Mouse (Mus musculus) layer of hippocampus, postnatal 25 days (tissue): ENCODE data around the gene Col8a2. TPM values are rescaled to one million over a fixed set of nuclear protein-coding genes. Genes with fewer than 3 reads are reported as not detected.

Experiments used
- DNase-seq, 2 experiments: peaks; one replicate each; pipeline ENCODE4 v3.0.0; 2022; ENCODE audit warnings: mixed read lengths in 2 of 2, low spot score in 1 of 2; ENCODE audit errors: extremely low spot score in 1 of 2
- total RNA-seq, 2 experiments: library from RNA; stranded (reverse); gene quantifications; 2 replicates each; pipeline ENCODE4 v1.2.3; 2021

Col8a2 gene
- total RNA-seq, 2 experiments from 2014 or later = 1.2 to 1.5 TPM

- DNase-seq = peak in 1 of 2 experiments; percentile 29
Measured at GRCm38 (mm10) chr4:126296617-126297101, 10.1 kb downstream of the Col8a2 start.

DNA sequence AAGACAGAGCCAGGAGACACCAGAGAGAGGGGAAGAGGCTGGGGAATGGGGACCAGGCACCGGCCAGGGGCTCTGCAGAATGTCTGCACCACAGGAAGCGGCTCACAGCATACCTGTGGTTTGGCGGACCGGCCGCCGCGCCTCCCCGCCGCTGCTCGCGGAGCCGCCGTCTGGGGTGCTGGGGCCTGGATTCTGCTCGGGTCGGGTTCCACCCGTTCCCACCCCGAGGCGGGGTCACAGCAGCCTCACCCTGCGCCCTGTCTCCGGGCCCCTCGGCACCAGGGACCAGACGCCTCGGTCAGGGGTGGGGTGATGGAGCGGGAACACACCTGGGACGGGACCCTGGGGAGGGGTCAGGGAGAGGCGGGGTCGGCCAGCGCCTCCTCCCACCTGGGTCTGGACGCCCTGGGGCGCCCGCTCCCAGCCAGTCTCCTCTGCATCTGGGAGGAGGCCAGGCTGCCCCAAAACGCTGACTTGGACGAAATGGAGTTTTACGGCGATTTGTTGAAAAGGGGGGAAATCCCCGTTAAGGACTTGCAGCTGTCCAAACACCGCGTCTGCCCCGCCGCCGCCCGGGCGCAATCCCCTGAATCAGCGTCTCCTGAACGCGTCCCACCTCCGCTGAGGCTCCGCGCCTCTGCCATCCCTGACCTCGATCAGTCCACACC lies 14.5 kb downstream of the Col8a2 start:
- no peak for DNase-seq

- DNase-seq = no peak
Measured at GRCm38 (mm10) chr4:126301584-126302309, 15.2 kb downstream of the Col8a2 start.

DNA sequence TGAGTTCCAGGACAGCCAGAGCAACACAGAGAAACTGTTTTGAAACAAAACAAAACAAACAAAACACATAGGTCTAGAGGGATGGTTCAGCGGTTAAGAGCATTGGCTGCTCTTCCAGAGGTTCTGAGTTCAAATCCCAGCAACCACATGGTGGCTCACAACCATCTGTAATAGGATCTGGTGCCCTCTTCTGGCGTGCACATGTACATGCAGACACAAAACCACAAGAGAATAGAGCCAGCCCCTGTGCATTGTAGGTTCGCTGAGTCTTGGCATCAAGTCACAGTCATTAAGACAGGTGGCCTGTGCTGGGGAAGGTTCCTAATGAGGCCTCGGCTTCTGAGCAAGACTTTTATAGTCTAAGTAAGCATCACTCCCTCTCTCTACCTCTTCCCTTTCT lies 17.3 kb downstream of the Col8a2 start:
- no peak for DNase-seq

DNA sequence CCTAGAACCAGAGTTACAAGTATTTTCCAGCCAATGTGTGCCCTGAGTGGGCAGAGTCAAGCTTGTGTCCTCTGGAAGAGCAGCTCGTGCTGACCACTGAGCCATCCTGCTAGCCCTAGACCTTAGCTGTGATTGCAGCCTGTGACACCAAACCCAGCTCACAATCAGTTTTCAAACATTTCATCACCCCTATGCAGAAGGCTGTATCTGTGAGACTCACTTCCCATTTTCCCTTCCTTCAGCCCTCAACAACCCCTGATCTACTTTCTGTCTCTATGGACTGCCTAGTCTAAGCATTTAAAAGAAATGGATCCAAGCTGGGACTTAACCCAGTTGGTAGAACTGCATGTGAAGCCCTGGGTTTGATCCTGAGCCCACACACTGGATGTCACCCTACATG lies 18.8 kb downstream of the Col8a2 start:
- DNase-seq = no peak

DNA sequence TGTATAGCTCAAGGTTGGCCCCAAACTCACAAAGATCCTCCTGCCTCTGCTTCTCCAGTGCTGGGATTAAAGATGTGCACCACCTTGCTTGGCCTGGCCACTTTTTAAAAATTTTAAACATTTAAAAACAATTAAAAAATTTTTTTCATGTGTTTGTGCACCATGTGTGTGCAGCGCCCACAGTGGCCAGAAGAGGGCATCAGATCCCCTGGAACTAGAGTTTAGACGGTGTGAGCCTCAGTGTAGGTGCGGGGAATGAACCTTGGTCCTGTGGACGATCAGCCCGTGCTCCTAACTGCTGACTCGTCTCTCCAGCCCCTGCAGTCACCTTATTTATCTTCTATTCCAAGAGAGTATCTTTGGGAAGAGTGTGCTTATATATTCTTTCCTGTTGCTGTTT lies 19.5 kb downstream of the Col8a2 start:
- no peak for DNase-seq

DNA sequence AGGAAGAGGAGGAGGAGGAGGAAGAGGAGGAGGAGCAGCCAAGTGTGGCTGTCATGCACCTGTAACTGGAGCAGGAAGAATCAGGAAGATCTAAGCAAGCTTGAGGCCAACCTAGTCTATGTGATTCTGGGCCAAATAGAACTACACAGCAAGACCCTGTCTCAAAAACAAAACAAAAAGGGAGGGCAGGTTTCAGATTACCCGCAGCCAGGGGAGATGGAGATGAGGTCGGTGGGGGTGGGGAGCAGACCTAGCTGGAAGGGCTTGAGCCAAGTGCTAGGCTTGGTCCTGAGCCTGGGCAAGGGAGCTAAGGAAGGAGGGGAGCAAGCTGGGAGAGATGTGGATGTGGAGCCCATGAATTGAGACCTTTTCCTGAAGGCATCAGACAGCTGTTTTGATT lies 20.2 kb downstream of the Col8a2 start:
- DNase-seq = no peak

- peak in 1 of 2 experiments; percentile 39 for DNase-seq
Measured at GRCm38 (mm10) chr4:126309211-126309921, 22.8 kb downstream of the Col8a2 start.

GRCm38 (mm10) chr4:126309922-126310309 lies 23.3 kb downstream of the Col8a2 start:
- DNase-seq = peak; percentile 90 to 98

GRCm38 (mm10) chr4:126310344-126310743 lies 23.8 kb downstream of the Col8a2 start:
- no peak for DNase-seq

- no peak for DNase-seq
Measured at GRCm38 (mm10) chr4:126311566-126312200, 25.1 kb downstream of the Col8a2 start.

DNA sequence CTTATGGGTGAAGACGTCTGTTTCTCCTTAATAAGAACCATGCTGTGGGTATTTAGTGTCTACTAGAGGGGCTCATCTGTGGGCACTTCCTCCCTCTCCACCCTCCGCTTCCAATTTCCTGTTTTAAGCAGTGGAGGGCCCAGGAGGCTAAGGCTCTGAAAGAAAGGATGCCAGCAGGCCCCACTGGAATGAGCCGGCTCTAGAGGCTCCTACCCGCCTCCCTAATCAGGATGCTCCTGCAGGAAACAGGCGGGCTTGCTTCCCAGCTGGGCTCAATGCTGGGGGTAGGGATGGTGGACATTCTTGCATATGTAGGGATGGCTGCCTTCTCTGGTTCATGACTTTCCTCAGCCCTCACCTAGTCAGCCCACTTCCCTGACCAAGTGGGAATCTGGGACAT lies 26.6 kb downstream of the Col8a2 start:
- no peak for DNase-seq

DNA sequence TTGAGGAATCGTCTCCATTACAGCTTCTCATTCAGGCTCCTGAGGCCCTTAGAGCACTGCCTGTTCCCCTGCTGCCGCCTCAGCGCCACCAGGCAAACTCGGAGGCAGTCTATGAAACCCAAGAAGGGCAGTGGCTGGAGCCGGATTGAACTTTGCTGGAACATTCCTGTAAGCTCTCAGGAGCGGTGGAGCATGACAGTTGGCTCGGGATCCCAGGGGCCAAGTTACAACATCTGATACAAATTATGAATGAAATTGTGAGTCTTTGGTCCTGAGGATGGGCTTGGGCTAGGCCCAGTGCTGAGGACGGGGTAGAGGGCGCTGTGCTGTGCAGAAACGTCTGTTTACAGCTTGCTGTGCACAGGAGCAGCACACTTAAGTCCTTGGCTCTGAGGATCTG lies 27.8 kb downstream of the Col8a2 start:
- DNase-seq = no peak

DNA sequence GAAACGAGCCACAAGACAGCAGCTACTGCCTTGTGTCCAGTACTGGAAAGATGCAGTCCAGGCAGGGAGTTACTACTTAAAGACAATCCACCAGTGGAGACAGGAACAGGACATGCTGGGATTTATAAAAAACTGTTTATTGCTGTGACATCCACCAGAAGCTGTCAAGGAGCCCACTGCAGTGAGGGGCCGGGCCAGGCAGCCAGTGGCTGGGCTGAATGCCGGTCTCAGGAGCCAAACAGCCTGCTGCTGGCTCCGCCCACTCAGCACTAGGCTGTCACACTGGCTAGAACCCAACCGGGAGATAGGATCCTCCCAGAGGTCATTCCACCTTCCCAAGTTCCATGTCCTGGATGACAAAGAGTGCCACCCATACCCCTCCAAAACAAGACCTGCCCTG lies 29.3 kb downstream of the Col8a2 start:
- no peak for DNase-seq

DNA sequence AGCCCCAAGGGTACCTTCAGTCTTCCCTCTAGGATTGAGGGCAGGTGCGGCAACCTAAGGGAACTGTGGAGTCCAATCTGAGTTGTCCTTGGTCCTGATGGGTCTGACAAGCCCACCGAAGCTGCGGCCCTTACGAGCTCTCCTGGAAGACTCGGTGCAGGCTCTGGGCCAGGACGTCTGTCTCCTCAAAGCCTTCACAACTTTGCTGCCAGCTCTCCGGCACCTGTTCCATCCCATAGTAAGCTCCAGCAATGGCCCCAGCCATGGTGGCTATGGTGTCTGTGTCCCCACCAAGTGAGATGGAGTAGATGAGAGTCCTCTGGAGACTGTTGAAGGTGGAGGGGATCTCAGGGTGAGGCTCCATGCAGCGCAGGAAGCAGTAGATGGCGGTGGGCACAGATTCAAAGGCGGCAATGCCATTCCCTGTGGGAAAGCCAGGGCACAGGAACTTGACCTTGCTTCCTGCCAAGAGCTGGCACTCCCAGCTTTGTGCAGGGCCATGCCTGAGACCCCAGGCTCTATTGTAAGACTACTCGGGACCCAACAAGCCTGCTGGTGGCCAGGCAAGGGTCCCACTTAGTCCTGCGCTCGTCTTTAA lies 29.9 kb downstream of the Col8a2 start:
- no peak for DNase-seq

- no peak for DNase-seq
Measured at GRCm38 (mm10) chr4:126319806-126320205, 33.2 kb downstream of the Col8a2 start.

DNA sequence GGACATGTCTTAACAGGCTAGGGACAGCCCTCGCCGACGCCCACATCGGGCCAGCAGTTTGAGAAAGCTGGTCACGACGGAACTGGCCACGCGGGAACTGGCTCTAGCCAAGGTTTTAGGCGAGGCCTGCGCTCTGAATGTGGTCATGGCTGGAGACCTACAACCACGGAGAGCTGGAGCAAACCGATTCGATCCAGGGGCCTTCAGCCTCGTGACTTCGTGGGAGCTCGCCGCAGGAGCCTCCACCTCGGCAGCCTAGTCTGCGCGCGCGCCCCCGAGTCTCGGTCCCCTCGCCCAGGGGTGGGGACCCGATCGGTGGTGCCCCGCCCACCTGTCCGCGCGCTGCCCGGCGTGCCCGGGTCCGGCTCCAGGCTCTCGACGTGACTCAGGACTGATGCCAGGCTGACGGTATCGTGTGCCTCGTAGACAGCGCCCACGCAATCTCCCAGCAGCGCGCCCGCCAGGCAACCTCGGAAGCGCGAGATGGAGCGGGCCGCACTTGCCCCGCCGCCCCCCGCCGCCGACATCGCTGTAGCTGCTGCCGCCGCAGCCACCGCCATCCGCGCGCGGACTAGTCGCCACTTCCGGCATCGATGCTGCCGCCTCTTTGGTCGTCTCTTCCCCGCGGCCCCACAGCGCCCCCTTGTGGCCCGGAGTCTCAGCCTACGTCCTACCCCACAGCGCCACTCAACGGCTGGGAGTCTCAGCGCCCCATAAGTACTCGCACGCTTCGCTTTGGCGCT lies 34.7 kb downstream of the Col8a2 start, which contains the start of gene Adprhl2:
TSS of gene Adprhl2 (minus strand) at position 593 of the 743 bp plus-strand sequence.
- peak; percentile 100 for DNase-seq

DNA sequence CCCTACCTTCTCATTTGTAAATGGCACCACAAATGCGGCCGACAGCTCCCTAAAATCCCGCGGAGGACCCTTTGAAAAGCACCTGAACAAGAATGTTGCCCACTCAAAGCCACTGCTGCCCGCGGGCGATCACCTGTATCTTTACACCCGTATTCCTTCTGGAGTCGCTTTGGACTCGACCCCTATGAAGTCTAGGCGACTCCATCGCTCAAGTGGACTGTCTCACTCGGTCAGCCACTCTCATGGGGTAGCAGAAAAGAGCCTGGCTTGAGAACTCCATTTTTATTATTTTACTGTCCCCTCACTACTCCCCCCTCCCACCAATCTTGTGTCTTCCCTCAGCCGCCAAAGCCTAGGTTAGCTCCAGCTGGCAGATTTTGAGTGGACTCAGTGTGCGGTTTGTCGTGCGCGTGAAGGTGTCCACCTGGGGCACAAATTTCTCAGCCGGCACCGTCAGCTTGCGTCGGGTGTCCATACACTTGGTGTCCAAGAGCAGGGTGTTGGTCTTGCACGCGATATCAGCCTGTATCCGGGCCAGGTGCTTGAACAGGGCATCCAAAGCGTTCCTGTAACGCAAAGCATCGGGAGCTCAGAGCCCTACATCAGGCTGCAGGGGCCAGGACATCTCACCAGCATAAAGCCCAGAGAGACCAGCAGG lies 35.4 kb downstream of the Col8a2 start:
- DNase-seq = no peak

DNA sequence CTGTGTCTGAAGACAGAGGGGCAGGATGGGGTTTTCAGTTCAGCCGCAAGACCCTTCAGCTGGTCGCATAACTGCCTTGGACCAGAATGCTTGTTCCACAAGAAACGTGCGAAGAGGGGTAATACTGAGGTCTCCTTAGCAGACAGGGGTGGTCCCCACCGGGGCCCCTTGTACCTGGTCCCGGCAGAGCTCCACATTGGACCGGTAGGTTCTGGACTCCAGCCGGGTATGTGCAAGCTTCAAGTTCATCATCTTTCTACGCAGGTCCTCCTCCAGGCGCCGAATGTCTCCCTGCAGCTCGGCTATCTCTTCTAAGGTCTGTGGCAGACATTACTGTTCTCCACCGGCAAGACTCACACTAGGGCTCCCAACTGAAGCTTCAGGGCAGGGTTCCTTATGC lies 36.1 kb downstream of the Col8a2 start:
- DNase-seq = no peak
